Mouse (Mus musculus) forebrain, embryonic 11.5 days (tissue): ENCODE measurements at regions not wholly inside any gene's neighbourhood (a gene's known extent, or its start where the extent isn't known, plus 50 kb on each side); places are given as distances from the start of the nearest gene placed in this dataset.

Experiments used
- ATAC-seq: fragments of 200-750 bp; cut with Nextera tagmentation; replicated peaks from 2 replicates; pipeline ENCODE4 v1.8.0; 2017; ENCODE audit warnings: moderate TSS enrichment; ENCODE audit not compliant: low FRiP score
- DNase-seq: peaks from one replicate; pipeline ENCODE4 v3.0.0-alpha.2; 2017; ENCODE audit warnings: low spot score
- H3K27ac ChIP-seq: fragments of 300-500 bp; sonication (generic); 2 replicates; pipeline ENCODE4 v1.5.1; 2014; ENCODE audit warnings: low read depth, low read length
- H3K27me3 ChIP-seq: fragments of 300-500 bp; sonication (generic); 2 replicates; pipeline ENCODE4 v1.6.1; 2014; ENCODE audit warnings: mild to moderate bottlenecking, low read length, mixed read lengths; ENCODE audit not compliant: control insufficient read depth, insufficient read depth
- H3K36me3 ChIP-seq: fragments of 300-500 bp; sonication (generic); 2 replicates; pipeline ENCODE4 v1.6.1; 2014; ENCODE audit warnings: mild to moderate bottlenecking, low read length, moderate library complexity, mixed read lengths; ENCODE audit not compliant: control insufficient read depth, insufficient read depth
- H3K4me1 ChIP-seq: fragments of 300-500 bp; sonication (generic); replicated peaks from 2 replicates; pipeline ENCODE4 v1.6.1; 2014; ENCODE audit warnings: low read length, mixed read lengths; ENCODE audit not compliant: control insufficient read depth, insufficient read depth
- H3K4me2 ChIP-seq: fragments of 300-500 bp; sonication (generic); 2 replicates; pipeline ENCODE4 v1.6.1; 2014; ENCODE audit warnings: low read depth, mild to moderate bottlenecking, low read length, moderate library complexity, mixed read lengths; ENCODE audit not compliant: severe bottlenecking
- H3K4me3 ChIP-seq: fragments of 300-500 bp; sonication (generic); 2 replicates; pipeline ENCODE4 v1.5.1; 2014; ENCODE audit warnings: low read depth, low read length
- H3K9ac ChIP-seq: fragments of 300-500 bp; sonication (generic); 2 replicates; pipeline ENCODE4 v1.6.1; 2014; ENCODE audit warnings: low read length
- H3K9me3 ChIP-seq: fragments of 300-500 bp; sonication (generic); 2 replicates; pipeline ENCODE4 v1.6.1; 2016; ENCODE audit warnings: low read length, mixed read lengths; ENCODE audit not compliant: control insufficient read depth
- WGBS: fragments of 180-500 bp; shearing (Covaris S2); extraction: QIAGEN DNeasy Blood & Tissue Kit; methylation state at CpG from one replicate; pipeline ENCODE4 v1.1.7; 2014; 5-methylcytosine and 5-hydroxymethylcytosine counted together

- Histone ChIP-seq H3K27ac (no peak overlapping the region), H3K27me3 (no peaks in the 10 kb centered on the region), H3K9me3 (no peaks in the 10 kb centered on the region), H3K9ac (no peak overlapping the region), H3K4me3 (no peak overlapping the region), H3K4me1 (no peaks in the 10 kb centered on the region), H3K36me3 (no peaks in the 10 kb centered on the region), H3K4me2 (no peak overlapping the region)
- 73% methylated on average over 3 of the region's 3 CpGs for WGBS
- no peak for ATAC-seq
- no peak for DNase-seq
Measured at GRCm38 (mm10) chr15:68462851-68463250, 1962.1 kb upstream of the Lrrc6 start.

DNA sequence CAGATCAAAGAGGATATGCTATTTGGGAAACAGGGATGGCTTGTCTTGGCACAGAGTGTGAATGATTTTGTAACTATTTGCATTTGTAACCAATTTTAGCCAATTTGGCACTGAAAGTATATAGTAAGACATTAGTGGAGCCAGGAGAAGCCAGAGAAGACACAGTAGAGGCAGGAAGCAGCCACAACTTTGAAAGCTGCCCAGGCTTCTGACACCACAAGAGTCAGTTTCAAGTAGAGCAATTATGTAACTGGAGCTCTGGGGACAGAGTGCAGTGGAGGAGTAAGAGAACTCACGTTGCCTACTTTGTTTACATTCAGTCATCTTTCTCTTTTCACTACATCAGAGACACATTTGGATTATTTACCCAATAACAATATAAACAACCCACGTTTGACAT lies 1956.5 kb upstream of the Lrrc6 start:
- H3K36me3 ChIP-seq = no peaks in the 10 kb centered on the region
- H3K9ac ChIP-seq = no peak overlapping the region
- H3K27me3 ChIP-seq = no peaks in the 10 kb centered on the region
- 76% methylated on average over 2 of the region's 2 CpGs for WGBS
- H3K4me3 ChIP-seq = no peak overlapping the region
- no peak for DNase-seq
- no peak overlapping the region for H3K27ac ChIP-seq
- H3K4me1 ChIP-seq = no peaks in the 10 kb centered on the region
- no peak for ATAC-seq
- no peak overlapping the region for H3K4me2 ChIP-seq
- H3K9me3 ChIP-seq = no peaks in the 10 kb centered on the region

GRCm38 (mm10) chr15:68451971-68452370 lies 1951.3 kb upstream of the Lrrc6 start:
- H3K4me3 ChIP-seq = no peak overlapping the region
- no peaks in the 10 kb centered on the region for H3K9me3 ChIP-seq
- no peak overlapping the region for H3K4me2 ChIP-seq
- no peaks in the 10 kb centered on the region for H3K36me3 ChIP-seq
- no peaks in the 10 kb centered on the region for H3K4me1 ChIP-seq
- no peak for ATAC-seq
- DNase-seq = no peak
- H3K27me3 ChIP-seq = no peaks in the 10 kb centered on the region
- WGBS = 70% methylated on average over 2 of the region's 2 CpGs
- no peak overlapping the region for H3K9ac ChIP-seq
- no peak overlapping the region for H3K27ac ChIP-seq

- H3K27me3 ChIP-seq = no peaks in the 10 kb centered on the region
- H3K9me3 ChIP-seq = no peaks in the 10 kb centered on the region
- no peak overlapping the region for H3K9ac ChIP-seq
- H3K4me3 ChIP-seq = no peak overlapping the region
- H3K27ac ChIP-seq = no peak overlapping the region
- H3K4me1 ChIP-seq = no peaks in the 10 kb centered on the region
- ATAC-seq = no peak
- H3K4me2 ChIP-seq = no peak overlapping the region
- H3K36me3 ChIP-seq = no peaks in the 10 kb centered on the region
- 90% methylated on average over 7 of the region's 7 CpGs for WGBS
- no peak for DNase-seq
Measured at GRCm38 (mm10) chr15:68445341-68445740, 1944.6 kb upstream of the Lrrc6 start.

GRCm38 (mm10) chr15:68440636-68441035 lies 1939.9 kb upstream of the Lrrc6 start:
- Histone ChIP-seq H3K9me3 (no peaks in the 10 kb centered on the region), H3K27ac (no peak overlapping the region), H3K9ac (no peak overlapping the region), H3K4me2 (no peak overlapping the region), H3K36me3 (no peaks in the 10 kb centered on the region), H3K4me1 (no peaks in the 10 kb centered on the region), H3K27me3 (no peaks in the 10 kb centered on the region), H3K4me3 (no peak overlapping the region)
- WGBS = 56% methylated on average over 9 of the region's 9 CpGs
- DNase-seq (no peak), ATAC-seq (no peak)

DNA sequence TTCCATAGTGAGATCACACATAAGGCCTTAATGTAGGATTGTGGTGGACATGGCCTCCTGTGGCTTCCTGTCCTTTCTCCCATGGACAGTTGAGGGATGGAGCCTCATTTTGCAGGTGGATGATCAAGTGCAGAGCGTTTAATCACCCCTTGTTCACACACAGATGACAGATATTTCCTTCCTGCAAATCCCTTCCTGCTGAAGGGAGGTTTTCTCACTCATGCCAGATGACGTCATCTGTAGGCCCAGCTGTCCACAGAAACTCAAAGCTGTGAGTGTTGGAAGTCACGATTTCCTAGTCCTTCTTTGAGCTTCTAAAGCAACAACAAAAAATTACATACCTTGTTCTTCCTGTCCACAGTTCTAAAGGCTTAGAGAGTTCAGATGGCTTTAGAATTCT lies 1935.3 kb upstream of the Lrrc6 start:
- Histone ChIP-seq H3K27me3 (no peaks in the 10 kb centered on the region), H3K36me3 (no peaks in the 10 kb centered on the region), H3K27ac (no peak overlapping the region), H3K4me3 (no peak overlapping the region), H3K4me2 (no peak overlapping the region), H3K4me1 (no peaks in the 10 kb centered on the region), H3K9ac (no peak overlapping the region), H3K9me3 (no peaks in the 10 kb centered on the region)
- ATAC-seq (no peak), DNase-seq (no peak)
- 79% methylated on average over 3 of the region's 3 CpGs for WGBS

GRCm38 (mm10) chr15:68431251-68431650 lies 1930.5 kb upstream of the Lrrc6 start:
- no peaks in the 10 kb centered on the region for H3K36me3 ChIP-seq
- no peak overlapping the region for H3K27ac ChIP-seq
- H3K4me2 ChIP-seq = no peak overlapping the region
- H3K4me1 ChIP-seq = no peaks in the 10 kb centered on the region
- no peak overlapping the region for H3K4me3 ChIP-seq
- no peak for DNase-seq
- no peaks in the 10 kb centered on the region for H3K9me3 ChIP-seq
- WGBS = 84% methylated on average over 2 of the region's 2 CpGs
- no peaks in the 10 kb centered on the region for H3K27me3 ChIP-seq
- no peak for ATAC-seq
- H3K9ac ChIP-seq = no peak overlapping the region

- Histone ChIP-seq H3K4me1 (no peaks in the 10 kb centered on the region), H3K9ac (no peak overlapping the region), H3K9me3 (no peaks in the 10 kb centered on the region), H3K27ac (no peak overlapping the region), H3K4me3 (no peak overlapping the region), H3K27me3 (no peaks in the 10 kb centered on the region), H3K4me2 (no peak overlapping the region), H3K36me3 (no peaks in the 10 kb centered on the region)
- DNase-seq (no peak), ATAC-seq (no peak)
- 71% methylated on average over 4 of the region's 4 CpGs for WGBS
Measured at GRCm38 (mm10) chr15:68430486-68430885, 1929.8 kb upstream of the Lrrc6 start.

DNA sequence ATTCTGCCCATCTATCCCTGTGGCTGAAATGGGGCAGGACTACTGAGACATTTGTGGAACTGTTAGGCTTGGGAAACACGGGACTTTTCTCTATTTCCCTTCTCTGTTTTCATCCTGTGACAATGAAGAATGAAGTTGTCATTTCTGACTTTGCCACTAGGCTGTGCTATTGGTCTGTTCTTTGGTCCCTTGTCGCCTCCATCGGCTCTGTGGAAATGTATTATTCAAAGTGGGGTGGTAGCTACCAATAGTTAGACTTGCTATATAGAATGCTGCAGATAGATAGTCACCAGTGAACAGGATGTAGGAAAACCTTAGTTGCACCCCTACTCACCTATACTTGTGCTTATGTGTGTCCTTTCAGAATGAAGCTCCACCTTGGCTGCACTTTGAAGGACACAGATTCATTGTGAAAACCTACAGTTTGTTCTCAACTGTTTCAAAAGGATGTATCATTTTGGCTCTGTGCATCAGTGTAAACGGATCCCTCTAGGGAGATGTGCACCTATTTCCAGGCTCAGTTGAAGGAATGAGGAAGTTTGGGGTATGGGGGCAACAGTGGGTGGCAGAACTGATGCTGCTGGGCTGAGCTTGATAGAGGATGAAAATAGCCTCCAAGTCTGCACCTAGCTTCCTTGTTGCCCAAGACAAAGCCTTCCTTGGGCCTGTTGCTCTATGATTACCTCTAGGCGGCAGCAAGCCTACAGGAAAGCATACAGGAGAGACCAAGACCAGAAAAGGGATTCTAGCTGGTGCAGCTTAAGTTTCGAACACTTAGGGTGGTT lies 1927.9 kb upstream of the Lrrc6 start:
- Histone ChIP-seq H3K4me2 (no peak overlapping the region), H3K9ac (no peak overlapping the region), H3K27ac (no peak overlapping the region), H3K27me3 (no peaks in the 10 kb centered on the region), H3K36me3 (no peaks in the 10 kb centered on the region), H3K4me3 (no peak overlapping the region), H3K4me1 (no peaks in the 10 kb centered on the region), H3K9me3 (no peaks in the 10 kb centered on the region)
- ATAC-seq = peak; percentile 75
- no peak for DNase-seq
- WGBS = 20% methylated on average over 6 of the region's 6 CpGs
